Mouse (Mus musculus): ENCODE results near the gene 4930404H24Rik.
"Not testable (repeated sequence)": the region's sequence is repeated elsewhere in the genome, so short reads cannot be mapped to it uniquely, and the experiment has no call there.

Gene 4930404H24Rik

DNA sequence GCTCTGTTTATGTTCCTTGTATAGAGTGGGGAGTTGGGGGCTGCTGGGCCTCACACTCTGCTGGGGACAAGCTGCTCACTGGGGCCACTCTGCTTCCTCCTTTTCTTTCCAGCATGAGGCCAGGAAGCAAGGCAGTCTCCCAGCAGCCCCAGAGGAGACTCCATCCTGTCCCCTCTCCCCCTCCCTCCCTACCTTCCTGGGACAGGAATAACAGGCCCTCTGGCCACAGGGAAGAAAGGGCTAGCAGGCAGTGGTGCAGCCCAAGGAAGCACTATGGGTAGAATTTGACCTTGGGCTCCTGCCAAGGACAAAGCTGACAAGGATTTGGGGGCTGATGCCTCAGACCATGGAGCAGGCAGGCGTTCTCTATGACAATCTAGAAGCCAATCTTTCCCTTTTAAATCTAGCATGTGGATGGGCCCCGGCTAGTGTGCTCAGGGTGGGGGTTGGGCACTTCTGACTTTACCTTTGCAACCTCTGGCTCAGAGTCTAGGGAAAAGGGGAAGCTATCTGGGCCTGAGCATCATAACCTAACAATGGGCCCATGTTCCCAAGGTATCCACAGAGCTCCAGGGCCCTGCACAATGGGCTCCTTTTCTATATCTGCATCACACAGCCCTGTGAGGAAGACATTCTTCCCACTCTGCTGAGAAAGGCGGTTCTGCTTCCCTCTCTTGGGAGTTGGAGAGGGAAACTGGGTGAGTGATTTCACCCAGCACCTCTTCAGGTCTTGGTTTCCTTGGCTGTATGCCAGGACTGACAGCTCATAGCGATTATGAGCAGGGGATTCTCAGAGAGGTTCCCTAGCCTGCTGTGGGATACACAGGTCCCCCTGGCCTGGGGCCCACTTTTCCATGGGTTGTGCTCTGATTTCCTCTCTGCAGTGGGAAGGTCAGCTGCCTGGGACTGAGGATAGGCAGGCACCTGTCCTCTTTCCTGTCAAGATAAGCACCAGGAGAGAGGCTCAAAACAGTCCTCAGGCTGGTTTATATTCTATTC is 17.2 kb upstream of the 4930404H24Rik start:
- no peak for ATAC-seq (ENCODE audit: insufficient number of reproducible peaks, low FRiP score, low TSS enrichment)

DNA sequence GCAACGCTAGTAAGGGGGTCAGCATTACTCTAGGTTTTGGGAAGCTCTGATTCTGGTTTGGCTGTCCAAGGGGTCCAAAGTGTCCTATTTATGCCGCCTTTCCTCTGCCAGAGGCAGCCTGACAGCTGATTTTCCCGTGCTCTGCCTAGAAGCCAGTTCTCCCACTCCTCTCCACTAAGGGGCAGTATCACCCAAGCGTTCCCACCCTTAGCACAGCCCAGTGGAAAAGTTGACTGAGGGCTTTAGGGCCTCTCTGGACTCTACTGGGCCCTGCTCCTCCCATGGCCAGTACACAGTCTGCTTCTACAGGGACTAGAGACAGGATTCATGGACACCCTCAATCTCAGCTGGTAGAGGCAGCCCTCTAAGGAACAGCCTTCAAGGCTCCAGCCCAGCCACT is 14.0 kb upstream of the 4930404H24Rik start:
- peak; percentile 56; the same call in 1 of the 2 replicates for ATAC-seq (ENCODE audit: insufficient number of reproducible peaks, low FRiP score, low TSS enrichment)

DNA sequence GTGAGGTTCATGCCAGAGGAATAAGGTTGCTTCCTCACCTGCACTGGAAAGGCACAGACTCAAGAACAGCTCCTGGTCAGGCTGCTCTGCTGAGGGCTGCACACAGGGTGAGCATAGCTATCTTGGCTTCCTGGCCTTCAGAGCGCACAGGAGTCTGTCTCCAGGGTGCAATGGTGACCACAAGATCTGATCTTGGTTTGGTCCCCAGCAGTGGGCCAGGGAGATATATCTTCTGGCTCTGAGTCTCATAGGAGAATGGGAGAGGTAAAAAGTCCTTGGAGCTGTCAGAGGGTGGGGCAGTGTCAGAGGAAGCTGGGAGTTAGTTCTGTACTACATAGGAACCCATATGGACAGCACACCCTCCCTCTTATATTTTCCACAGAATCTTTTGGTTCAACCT is 13.1 kb upstream of the 4930404H24Rik start:
- ATAC-seq (ENCODE audit: insufficient number of reproducible peaks, low FRiP score, low TSS enrichment) = no peak

DNA sequence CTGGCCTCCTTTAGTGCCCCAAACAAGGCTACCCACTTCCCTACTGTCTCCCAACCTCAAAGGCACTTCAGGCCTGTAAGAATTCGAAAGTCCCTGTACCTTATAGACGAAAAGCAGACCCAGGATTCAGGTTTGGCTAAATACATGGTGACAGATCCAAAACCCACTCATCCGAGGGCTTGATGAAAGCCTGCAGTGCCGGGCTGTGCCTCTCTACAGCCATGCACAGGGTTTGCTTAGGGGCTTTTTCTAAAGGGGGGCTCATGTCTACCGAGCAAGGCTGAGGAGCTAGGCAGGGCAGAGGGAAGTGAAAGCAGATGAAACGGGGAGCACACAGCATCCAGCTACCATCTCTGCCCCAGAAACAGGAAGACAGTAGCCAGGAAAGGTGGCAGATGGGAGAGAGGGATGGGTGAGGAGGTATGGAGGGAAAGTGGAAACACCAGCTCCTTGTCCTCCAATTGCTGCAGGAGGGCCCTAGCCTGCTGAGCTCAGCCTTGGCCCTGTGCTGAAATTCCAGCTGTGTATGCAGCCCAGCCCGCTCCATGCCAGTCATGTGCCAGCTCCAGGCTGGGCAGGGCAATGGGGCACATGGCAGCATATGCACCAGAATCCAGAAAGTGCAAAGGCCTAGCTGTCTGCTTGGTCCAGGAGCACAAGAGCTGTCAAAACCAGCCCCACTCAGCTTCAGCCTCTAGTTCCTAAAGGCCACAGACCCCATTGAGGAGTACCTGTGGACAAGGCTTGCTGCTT is 11.3 kb upstream of the 4930404H24Rik start:
- no peak for ATAC-seq (ENCODE audit: insufficient number of reproducible peaks, low FRiP score, low TSS enrichment)

DNA sequence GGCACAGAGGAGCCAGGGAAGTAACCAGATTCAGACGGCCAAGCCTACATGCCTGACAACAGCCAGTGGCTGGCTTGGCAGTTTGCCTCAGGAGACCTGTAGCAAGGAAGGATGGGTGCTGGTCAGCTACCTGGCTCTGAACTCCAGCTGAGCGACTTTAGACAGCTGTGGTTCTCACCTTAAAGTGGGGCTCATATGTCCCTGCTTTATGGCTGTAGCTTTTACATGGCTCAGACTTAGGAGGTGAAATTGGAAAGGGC is 10.8 kb upstream of the 4930404H24Rik start:
- no peak for ATAC-seq (ENCODE audit: insufficient number of reproducible peaks, low FRiP score, low TSS enrichment)

DNA sequence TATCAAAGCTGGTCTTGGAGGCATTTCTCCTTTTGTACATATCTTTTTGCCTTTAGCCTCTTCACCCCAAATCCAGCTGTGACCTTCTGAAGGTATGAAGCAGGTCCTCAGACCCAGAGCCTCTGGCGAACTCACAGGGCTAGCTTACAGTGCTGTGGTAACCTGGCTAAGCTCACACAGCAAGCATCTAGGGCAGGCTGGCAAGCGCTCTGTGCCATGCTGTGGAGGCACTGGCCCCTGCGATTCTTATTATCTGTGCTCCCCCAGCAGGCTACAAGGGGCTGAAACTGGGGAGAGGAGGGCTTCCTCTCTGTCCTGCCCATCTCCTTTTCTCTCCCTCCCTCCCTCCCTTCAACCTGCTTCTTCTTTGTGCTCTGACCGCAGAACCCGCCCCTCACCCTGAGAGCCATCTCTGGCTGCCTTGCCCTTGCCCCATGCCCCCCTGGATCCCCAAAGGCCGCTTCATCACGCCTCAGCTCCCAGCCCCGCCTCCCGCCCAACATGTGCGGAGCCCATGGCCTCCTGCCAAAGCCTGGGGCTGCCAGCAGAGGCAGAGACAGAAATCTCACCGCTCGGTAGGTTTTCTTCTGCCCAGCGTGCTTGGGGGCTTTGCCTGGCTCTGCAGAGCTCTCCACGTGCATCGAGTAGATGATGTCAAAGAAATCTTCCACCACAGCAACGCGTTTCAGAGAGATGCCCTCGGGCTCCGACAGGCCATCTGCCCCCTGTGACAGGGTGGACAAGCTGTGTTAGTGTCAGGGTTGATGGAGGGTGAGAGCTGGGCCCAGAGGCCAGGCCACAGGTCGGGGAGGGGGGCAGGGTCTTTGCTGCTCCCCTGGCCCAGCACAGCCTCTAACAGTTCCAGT is 9.2 kb upstream of the 4930404H24Rik start:
- ATAC-seq (ENCODE audit: insufficient number of reproducible peaks, low FRiP score, low TSS enrichment) = no peak

DNA sequence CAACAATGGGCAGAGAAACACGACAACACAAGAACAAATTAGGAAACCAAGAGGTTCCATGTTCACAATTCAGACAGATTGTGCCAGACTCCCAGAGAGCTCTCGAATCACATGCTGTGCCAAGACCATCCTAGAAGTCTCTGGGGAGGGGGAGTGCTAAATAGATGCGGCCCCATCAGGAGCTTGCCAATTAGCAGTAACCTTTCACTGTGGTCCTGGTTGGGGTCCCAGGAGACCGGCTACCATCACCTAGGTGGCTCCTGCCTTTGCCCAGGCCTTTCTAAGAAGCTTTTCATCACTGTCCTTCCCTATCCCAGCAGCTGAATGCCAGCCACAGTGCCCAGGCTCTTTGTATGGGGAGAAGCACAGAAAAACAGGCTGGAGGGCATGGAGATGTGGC is 8.5 kb upstream of the 4930404H24Rik start:
- ATAC-seq (ENCODE audit: insufficient number of reproducible peaks, low FRiP score, low TSS enrichment) = no peak

DNA sequence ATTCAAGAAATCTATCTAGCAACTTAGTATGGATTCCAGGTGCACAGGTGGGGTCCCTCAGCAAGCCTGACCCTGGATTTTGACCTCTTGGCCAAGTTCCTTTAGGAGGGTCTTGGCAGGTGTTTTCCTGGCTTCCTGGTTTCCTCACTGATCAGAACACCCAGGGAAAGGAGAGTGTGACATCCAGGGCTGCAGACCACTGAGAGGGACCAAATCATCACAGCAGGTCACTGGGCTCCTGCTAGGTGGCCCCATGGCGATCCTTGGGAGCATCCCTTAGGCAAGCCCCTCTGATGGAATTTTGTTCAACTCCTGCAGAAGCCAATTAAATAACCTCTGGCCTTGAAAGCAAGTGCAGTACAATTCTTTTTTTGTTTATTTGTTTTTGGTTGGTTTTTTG is 2.5 kb upstream of the 4930404H24Rik start:
- ATAC-seq (ENCODE audit: insufficient number of reproducible peaks, low FRiP score, low TSS enrichment) = no peak

DNA sequence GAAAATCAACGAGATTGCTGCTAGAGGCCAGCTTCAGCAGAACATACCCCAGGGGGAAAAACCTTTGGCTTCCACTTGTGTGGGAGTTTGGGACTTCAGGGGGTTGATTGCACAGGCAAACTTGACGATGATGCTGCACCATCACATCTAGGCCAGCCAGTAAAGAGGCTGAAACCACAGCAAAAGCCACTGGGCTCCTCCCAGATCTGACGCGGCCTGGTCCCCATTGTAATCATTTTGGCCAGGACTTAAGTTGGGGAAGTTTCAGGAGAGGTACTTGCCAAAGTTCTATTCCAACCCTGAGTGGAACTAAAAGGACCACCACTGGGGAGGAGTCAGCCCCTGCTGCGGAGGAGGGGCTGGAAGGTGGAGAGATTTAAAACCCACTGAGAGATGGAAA is 1.6 kb upstream of the 4930404H24Rik start:
- no peak for ATAC-seq (ENCODE audit: insufficient number of reproducible peaks, low FRiP score, low TSS enrichment)

DNA sequence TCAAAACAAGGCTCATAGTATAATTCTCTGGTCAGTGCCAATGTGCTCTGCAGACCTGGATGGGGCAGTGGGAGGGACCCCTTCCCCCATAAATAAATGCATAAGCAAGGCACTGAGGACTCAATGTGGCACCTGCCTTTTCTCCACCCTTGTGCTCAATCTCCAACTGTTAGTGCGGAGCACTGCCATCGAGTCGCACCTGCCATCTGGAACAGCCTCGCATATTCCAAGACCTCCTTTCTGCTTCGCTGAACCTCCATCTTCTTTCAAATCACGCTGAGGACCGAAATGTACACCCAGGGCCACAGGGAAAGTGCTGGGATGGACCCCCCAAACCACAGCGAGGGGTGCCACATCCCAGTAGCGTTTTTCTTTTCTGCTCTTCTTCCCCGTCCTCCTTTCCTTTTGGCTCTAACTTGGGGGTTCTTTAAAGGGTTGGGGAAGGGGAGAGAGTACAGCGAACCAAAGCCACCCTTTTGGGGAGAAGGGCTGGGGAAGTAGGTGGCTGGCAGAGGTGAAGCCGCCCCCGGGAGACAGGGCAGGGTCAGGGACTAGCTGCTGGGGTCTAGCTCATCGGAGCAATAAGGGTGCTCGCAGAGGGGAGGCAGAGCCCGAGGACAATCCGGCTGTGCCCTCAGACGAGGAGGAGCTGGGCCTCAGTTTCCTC is 945 bp upstream of the 4930404H24Rik start:
- ATAC-seq (ENCODE audit: insufficient number of reproducible peaks, low FRiP score, low TSS enrichment) = peak; percentile 23; the same call in 1 of the 2 replicates

DNA sequence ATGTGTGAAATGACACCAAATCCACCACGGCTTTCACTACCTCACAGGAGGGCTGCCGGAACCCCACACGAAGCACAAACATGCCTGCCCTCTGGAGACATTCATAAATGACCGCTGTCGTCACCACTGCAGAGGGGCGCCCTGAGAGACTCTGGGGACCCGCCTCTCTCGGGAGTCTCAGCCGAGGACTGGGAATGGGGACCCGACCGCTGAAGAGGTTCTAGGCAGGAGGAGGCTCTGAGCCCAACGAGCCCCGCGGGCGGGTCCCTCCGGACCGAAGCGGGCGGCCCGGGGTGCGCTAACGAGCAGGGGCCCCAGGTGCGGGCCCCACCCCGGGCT is 442 bp upstream of the 4930404H24Rik start:
- 0 out of 2 replicates have a peak, but pooled peaks have one; percentile 13 for ATAC-seq (ENCODE audit: insufficient number of reproducible peaks, low FRiP score, low TSS enrichment)

DNA sequence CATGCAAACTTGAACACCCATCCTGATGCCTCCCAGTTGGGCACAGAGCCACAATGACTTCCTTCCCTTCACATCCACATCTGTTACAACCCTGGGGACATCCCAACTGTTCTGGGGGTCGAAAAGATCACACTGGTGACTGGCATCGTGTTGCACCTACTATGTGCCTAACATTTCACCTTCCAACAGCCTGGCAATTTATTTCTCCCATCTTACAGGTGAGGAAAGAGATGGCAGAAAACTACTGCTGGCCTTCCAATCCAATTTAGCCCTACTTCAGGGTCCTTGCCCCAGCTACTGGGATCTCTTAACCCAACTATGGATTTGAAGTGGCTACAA is 772 bp downstream of the 4930404H24Rik start:
- ATAC-seq (ENCODE audit: insufficient number of reproducible peaks, low FRiP score, low TSS enrichment) = no peak

DNA sequence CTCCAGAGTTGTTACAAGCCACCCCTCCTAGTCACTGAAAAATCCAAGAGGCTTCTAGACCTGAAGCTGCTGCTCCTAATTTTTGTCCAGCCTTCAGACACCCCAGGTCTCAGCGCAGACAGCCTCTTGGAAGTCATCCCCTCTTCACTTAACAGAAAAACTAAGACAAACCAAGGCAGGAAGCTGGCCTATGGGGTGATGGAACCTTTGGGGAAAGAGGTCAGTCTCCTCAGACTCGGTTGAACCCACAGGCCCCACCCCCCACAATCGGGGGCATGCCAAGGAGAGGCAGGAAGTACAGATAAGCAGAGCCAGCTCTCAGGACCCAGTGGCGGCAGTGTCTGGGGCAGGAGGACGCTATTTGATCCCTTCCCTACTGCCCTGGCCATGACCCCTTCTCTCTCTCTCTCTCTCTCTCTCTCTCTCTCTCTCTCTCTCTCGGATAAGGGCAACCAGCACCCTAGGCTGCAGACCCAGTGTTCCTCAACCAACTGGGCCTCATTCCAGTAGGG is 1.2 kb downstream of the 4930404H24Rik start:
- no peak for ATAC-seq (ENCODE audit: insufficient number of reproducible peaks, low FRiP score, low TSS enrichment)

DNA sequence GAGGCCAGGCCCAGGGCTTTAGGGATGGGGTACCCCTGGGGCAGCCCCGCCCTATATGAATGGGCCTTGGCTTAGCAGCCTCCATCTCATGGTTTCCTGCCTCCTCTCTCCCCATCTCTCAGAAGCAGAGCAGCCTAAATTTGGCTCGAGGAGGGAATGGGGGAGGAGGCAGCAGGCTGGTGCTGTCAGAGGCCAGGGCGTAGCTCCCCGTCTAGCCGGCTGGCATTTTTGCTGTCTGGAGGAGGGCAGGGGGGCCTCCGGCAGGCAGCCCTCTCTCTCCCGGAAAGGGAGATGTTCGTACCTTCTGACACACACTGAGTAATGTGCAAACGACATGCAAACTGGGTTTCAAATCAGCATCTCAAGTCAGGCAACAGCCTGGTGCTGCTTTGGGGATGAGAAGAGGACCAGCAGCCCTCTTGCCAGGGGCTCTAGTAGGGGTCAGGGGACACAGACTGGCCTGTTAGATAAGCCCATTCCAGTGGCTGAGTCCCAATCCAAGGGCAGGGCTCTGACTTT is 1.8 kb downstream of the 4930404H24Rik start:
- peak; percentile 33 for ATAC-seq (ENCODE audit: insufficient number of reproducible peaks, low FRiP score, low TSS enrichment)

DNA sequence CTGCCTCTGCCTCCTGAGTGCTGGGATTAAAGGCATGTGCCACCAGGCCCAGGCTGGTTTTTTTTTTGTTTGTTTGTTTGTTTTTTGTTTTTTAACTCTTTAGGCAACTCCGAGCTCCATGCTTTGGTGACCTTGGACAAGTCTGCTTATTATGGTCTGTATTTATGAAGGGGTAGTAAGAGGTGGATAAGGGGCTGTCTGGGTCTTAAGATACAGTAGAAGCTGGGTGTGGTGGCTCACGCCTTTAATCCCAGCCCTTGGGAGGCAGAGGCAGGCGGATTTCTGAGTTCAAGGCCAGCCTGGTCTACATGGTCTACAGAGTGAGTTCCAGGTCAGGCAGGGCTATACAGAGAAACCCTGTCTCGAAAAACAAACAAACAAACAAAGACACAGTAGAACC is 2.8 kb downstream of the 4930404H24Rik start:
- not testable (repeated sequence) for ATAC-seq (ENCODE audit: insufficient number of reproducible peaks, low FRiP score, low TSS enrichment)

DNA sequence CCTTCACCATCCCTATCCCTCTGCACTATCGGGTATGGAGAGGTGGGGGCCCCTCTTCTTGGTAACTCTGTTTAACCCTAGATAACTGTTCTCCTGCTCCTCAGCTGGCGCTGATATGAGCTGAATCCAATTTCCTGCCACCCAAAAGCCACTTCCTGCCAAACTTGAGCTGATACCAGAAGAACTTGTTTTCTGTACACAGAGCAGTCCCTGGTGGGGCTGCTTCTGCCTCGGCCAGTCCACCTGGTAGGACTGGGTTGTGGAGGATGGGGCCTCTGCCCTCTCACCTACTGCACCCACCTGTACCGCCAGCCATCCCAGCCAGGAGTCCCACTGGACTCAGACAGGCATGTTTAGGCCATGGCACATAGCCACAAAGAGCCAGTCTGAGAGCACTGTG is 3.2 kb downstream of the 4930404H24Rik start:
- ATAC-seq (ENCODE audit: insufficient number of reproducible peaks, low FRiP score, low TSS enrichment) = no peak

DNA sequence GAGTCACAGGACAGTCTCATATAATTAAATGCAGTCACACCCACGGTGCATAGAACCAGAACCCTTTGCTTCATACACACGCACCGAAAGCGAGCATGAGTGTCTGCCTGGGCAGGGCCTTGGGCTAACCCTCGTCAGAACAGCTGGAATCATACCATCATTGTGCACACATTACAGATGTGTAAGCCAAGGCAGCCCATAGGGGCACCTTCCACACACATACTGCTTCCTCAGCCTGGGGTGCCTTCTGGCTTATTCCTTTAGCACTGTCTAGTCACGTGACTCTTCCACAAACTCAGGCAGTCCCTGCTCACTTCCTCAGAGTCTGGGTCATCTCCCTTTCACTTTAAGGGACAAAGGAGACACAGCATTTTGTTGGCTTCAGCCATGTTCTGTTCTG is 3.7 kb downstream of the 4930404H24Rik start:
- ATAC-seq (ENCODE audit: insufficient number of reproducible peaks, low FRiP score, low TSS enrichment) = no peak

DNA sequence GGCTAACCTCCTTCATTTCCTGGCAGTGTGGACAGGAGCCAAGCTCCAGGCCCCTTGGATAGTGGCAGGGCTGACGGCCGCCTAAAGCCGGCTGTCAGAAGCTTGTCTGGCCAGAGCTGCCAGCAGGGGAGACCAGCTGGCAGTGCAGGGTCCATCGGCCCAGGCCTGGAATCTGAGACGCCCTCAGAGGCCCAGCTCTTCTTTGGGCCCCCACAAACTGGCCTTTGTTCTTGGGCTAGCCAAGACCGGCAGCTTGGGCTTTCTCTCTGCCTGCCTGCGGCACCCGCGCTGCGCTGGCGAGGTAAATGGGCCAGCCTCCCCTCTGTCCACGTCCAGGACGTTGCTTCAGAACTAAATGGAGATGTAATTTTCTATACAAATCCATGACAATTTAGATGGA is 4.3 kb downstream of the 4930404H24Rik start:
- peak; percentile 47 for ATAC-seq (ENCODE audit: insufficient number of reproducible peaks, low FRiP score, low TSS enrichment)

DNA sequence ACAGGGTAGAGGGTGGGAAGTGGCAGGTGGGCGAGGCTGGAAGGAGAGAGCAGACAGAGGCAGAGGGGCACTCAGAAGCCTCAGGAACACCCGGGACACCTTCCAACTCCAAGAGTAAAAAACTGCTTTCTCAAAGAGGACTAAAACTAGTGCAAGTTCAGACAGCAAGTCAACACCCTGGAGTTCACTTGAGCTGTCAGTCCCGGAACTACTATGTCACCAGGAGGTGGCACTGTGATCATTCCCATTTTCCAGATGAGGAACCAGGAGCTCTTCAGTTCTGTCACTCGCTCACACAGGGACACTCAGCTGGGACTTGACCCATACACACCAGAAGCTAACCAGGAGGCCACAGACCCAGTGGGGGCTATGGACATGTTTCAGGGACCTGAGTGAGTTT is 6.6 kb downstream of the 4930404H24Rik start:
- no peak for ATAC-seq (ENCODE audit: insufficient number of reproducible peaks, low FRiP score, low TSS enrichment)

DNA sequence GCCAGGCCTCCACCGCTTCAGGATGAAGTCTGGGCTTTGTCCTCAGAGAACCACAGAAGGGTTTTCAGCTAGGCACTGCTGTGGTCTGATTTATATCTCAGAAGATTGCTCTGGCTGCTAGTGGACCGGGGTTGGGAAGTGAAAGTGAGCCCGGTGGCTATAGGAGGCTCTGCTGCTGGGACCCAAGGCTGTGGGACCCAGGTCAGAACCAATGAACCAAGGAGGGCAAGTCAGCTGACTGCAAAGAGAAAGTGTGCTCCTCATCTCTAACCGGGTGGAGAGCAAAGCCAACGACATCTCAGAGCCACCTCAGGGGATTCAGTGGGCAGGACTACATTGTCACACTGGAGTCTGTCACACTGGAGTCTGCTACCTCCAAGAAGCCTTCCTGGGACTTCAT is 13.8 kb downstream of the 4930404H24Rik start:
- ATAC-seq (ENCODE audit: insufficient number of reproducible peaks, low FRiP score, low TSS enrichment) = no peak

Data from cerebellum, adult (tissue).